Mouse (Mus musculus) kidney, adult 2 months (tissue): ENCODE measurements around the gene Ndufb7.

Experiments
- CTCF ChIP-seq: fragments of 200-500 bp; conservative IDR thresholded peaks from 2 replicates; pipeline ENCODE4 v1.5.1; 2011; ENCODE audit warnings: low read depth, mild to moderate bottlenecking, control low read depth, low read length, moderate library complexity, mixed read lengths; ENCODE audit not compliant: insufficient read depth, insufficient read length
- POLR2A ChIP-seq: fragments of 200-500 bp; IDR thresholded peaks from one replicate; pipeline ENCODE4 v1.6.1; 2011; ENCODE audit warnings: low read depth, low read length, control low read depth

GRCm38 (mm10) chr8:83565731-83566375 lies 618 bp upstream of the Ndufb7 start:
- peak; percentile 25; the same call in 1 of the 2 replicates for TF ChIP-seq CTCF
- no peak for TF ChIP-seq POLR2A
